Mouse (Mus musculus) natural killer cell, adult 2 months (primary cell): Measurements from ENCODE around the gene Cryab.
A peak's percentile ranks its signal among the peaks of the same experiment; 100 is the strongest.

ENCODE experiments used
- DNase-seq, 2 experiments: peaks; one replicate each; pipeline ENCODE4 v3.0.0; 2022; ENCODE audit warnings: low spot score in 2 of 2

Cryab gene

GRCm38 (mm10) chr9:50742744-50743143 is 8.4 kb upstream of the Cryab start:
- no peak for DNase-seq

- no peak for DNase-seq
Measured at GRCm38 (mm10) chr9:50745806-50746205, 5.3 kb upstream of the Cryab start.

GRCm38 (mm10) chr9:50746214-50746677 is 4.9 kb upstream of the Cryab start, which contains the start of gene 2310030G06Rik:
Gene 2310030G06Rik, minus strand, starts transcription at chr9:50746536.
- DNase-seq, result no peak

DNA sequence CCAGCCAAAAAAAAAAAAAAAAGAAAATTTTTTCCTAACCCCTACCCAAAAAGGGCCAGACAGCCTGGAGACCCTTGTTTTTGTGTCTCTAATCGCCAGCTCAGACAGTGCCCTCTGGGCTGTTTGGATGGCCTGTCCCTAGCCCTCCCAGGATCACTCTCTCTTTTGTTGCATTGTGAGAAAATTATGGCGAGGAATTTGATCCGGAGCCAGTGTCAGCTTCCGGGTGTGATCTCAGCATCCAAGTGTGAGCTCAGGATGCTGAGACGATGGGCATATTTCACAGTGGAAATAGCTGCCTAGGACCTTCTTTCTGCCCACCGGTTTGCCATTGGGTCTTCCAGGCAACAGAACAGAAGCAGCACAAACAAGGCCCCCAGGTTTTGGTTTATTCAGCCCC is 419 bp upstream of the Cryab start:
- DNase-seq, result no peak

DNA sequence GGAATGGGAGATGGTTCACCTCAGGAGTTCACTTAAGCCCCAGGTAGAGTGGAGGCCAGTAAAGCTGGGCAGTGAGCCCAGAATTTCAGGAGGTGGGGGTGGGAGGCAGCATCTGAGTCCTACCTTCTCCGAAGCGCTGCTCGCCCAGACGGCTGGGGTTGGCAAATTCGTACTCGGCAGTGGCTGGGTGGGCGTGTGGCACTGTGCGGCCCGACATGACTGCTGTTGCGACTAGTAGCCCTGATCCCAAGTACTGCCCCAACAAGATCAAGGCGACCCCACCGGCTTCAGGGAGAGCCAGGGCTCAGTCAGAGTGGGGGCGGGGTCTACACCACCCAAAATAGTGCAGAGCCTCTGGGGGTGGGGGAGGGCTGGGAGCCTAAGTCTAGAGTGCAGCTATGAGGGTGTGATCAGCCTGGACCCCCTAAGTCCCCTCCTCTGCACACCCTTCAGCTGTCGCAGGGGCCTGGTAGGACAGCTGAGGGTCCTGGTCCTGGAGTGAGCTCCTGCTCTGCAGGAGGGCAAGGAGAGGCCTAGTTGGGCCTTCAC is 1.0 kb downstream of the Cryab start, which contains the start of gene Hspb2:
Gene Hspb2 (minus strand): TSS at position 301 of the 549 bp plus-strand sequence.
- DNase-seq, result no peak

DNA sequence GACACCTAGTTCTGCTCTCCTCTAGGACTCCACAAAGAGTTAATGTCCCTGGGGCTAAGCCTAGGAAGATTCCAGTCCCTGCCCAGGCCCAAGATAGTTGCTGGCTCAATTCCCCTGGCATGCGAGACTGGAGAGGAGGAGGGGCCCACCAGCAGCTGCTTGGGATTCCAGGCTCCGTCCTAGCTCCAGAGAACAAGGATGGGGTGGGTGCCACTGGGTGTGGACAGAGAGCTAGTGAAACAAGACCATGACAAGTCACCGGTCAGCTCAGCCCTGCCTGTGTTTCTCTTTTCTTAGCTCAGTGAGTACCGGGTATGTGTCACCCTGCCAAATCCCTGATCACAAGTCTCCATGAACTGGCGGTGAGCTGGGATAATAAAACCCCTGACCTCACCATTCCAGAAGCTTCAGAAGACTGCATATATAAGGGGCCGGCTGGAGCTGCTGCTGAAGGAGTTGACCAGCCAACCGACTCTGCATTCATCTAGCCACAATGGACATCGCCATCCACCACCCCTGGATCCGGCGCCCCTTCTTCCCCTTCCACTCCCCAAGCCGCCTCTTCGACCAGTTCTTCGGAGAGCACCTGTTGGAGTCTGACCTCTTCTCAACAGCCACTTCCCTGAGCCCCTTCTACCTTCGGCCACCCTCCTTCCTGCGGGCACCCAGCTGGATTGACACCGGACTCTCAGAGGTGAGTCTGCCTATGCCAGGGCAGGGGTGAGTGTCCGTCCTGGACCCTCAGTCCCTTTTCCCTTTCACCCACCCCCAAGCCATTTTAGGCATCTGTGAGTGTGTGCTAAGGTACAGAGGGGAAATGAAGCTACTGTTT is 1.9 kb downstream of the Cryab start:
- no peak for DNase-seq

GRCm38 (mm10) chr9:50753947-50754346 is 2.8 kb downstream of the Cryab start:
- no peak for DNase-seq

DNA sequence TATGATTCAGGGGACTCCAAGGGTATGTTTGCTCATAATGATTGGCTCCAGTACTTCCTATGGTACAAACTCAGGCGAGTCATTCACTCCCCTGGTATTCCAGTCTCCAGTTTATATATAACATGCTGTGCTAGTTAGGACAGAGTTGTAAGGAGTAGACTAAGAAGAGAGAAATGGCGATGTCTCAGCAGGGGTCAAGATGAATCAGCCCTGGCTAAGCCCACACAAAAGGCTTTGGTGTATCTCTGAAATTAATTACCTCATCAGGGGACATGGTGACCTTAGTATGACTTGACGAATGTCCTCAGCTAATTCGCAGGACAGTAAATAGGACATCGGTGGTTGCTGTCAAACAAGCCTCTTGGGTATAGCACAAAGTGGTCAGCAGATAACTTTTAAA is 5.6 kb downstream of the Cryab start:
- no peak for DNase-seq

- no peak for DNase-seq
Measured at GRCm38 (mm10) chr9:50761520-50762243, 10.6 kb downstream of the Cryab start.

- DNase-seq, result peak in 1 of 2 experiments; percentile 16
Measured at GRCm38 (mm10) chr9:50763331-50763730, 12.2 kb downstream of the Cryab start.

DNA sequence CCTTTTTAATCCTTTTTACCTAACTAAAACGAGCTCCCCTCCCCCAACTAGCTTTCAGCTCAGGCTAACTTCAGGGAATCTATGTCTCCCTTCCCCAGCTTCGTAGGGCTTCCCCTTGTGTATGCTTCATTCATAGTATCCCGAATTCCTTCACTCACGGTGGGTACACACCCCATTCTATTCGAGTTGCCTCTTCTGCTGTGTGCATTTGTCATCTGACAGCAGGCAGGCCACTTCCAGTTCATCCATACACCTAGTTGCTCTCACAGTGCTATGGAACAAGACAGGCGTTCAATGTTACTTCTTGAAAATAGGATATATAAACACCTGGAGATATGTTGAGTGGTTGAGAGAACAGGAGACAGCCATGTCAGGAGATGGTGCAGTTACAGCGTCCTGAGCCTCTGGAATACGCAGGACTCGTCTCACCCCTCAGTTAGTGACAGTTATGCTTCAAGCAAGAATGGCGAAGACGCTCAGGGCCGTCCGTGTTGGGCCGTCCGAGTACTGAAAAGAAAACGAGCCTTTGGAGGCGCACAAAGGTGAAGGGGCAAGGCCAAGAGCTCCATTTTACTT is 16.5 kb downstream of the Cryab start:
- no peak for DNase-seq

- DNase-seq, result peak; percentile 96 to 97
Measured at GRCm38 (mm10) chr9:50768107-50769002, 17.2 kb downstream of the Cryab start, which contains the start of gene Fdxacb1. Gene Fdxacb1, plus strand, starts transcription at chr9:50768236.

GRCm38 (mm10) chr9:50770011-50770410 is 18.9 kb downstream of the Cryab start:
- DNase-seq, result no peak

- DNase-seq, result peak in 1 of 2 experiments; percentile 18
Measured at GRCm38 (mm10) chr9:50774026-50774462, 22.9 kb downstream of the Cryab start.

DNA sequence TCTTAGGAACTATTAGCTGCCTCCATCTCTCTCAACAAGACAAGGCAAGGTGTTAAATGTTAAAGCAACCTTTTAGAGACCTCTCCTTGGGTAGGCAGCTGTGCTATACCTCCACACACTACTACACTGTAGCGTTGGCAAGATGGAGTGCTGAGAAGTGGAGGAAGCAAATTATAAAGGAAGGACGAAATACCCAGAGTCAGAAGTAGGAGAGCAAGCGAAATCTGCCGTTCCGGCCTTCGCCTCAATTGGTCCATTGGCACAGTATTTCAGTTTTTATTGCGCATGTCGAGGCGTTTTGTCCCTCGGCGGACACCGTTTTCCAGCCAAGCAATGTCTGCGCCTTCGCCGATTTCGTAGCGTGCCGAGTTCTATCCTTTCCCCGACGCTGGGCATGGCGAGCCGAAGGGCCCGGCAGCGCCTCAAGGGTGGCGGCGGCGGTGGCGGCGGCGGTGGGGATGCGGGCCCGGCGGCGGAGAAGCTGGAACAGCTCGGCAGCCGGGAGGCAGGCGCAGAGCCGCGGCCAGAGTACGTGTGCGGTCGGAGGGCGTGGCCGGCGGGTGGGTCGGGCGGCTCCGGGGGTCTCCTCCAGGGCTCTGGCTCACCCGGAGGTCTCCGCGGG is 24.0 kb downstream of the Cryab start, which contains the start of the genes Alg9 and 1110032A03Rik:
Gene Alg9 (plus strand): TSS at position 29 of the 622 bp plus-strand sequence.
Gene 1110032A03Rik (minus strand): TSS at position 530 of the 622 bp plus-strand sequence.
- DNase-seq, result peak; percentile 73 to 78

DNA sequence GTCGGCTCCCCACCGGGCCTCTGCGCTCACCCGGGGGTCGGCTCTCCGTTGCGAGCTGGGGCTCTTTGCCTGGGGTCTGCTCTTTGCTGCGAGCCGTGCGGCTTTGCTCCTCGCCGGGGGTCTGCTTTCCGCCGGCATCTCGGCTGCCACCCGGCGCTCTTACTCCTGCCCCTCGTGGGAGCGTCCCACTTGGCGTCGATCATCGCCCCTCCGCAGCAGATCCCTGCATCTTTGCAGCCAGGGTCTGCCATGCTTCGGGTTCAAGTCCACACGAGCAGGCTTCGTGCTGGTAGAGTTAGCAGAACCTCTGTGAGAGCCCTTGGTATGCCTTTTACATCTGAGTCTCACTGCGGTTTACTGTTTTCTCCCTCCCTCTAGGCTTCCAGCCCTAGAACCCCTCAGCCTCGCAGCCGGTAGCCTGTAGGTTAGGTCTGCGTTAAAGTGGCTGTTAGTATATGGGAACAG is 24.6 kb downstream of the Cryab start:
- no peak for DNase-seq

DNA sequence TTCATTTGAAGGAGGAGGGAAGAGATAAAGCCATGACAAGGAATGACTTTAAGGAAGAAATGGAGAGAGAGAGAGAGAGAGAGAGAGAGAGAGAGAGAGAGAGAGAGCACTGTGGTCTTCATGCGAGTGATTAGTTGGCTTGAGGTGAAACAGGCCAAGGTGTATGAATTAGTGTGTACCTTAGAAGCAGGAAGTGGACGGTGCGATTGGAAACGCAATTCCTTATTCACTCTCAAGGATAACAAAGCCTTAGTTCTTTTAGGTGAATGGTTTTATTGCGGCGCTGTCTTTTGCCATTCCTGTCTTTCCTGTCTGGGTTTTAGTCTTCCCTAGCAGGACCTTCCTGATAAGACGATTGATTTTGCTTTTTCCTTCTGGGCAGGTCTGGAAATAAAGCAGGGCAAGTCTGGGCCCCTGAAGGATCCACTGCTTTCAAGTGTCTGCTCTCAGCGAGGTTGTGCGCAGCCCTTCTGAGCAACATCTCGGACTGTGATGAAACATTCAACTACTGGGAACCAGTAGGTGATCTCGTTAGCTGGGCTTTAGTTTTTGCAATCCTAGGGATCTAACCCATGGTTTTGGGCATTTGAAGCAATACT is 25.1 kb downstream of the Cryab start:
- no peak for DNase-seq

DNA sequence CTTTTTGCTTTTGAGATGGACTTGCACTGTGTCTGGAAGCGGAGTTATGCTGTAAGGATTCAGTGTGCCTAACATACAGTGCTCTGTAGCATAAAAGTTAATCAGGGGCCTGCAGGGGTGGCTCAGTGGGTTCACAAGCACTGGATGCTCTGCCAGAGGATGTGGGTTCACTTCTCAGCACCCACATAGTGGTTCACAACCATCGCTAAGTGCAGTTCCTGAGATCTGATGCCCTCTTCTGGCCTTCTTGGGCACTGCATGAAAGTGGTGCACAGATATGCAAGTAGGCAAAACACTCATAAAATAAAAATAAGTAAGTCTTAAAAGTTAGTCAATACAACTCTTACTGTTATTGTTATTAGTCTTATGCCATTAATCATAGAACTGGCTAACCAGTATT is 31.0 kb downstream of the Cryab start:
- peak; percentile 26 to 50 for DNase-seq

DNA sequence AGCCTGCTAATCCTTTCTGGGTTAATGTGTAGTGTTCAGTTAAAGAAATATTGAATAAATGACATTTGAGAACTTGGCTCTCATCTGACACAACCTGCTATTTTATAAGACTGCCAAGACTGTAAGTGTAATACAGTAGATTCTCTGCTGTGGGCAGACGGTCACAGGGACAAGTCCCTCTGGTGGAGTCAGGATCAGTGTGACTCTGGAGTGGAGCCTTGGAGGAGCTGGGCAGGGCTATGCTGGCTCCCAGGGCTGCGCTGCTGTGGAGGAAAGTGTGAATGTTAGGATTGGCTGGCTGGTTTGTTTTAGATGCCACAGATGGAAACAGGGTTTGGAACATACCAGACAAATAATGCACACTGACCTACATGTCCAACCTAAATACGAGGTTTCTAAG is 44.1 kb downstream of the Cryab start:
- no peak for DNase-seq

GRCm38 (mm10) chr9:50796776-50797175 is 45.7 kb downstream of the Cryab start:
- no peak for DNase-seq
